Mouse (Mus musculus) layer of hippocampus, postnatal 14 days (tissue): ENCODE measurements around the gene Wdr25. TPM values are rescaled to one million over a fixed set of nuclear protein-coding genes. Genes with fewer than 3 reads are reported as not detected.
A peak's percentile ranks its signal among the peaks of the same experiment; 100 is the strongest.
"Not testable (repeated sequence)": the region's sequence is repeated elsewhere in the genome, so short reads cannot be mapped to it uniquely, and the experiment has no call there.

ENCODE experiments used
- DNase-seq, 2 experiments: peaks; one replicate each; pipeline ENCODE4 v3.0.0; 2021 to 2022; ENCODE audit warnings: low spot score in 2 of 2, mixed read lengths in 1 of 2
- long read RNA-seq, 2 experiments: library from polyadenylated mRNA; stranded (forward); transcript quantifications; one replicate each; pipeline ENCODE4 v2.0.0; 2021
- total RNA-seq, 2 experiments: library from RNA; stranded (reverse); gene quantifications; 2 replicates each; pipeline ENCODE4 v1.2.3; 2021

The Wdr25 gene
- 10 to 100 TPM in 1 of 2 experiments, 1 to 10 TPM in 1; 6.3 to 10.1 TPM for total RNA-seq
- long read RNA-seq, experiment 1, partial matches to known transcripts: 1 of 6 reads
- long read RNA-seq, experiment 1, other reads (novel, unspliced or antisense): 5 of 6 reads
- long read RNA-seq, experiment 2, partial matches to known transcripts: 0 of 7 reads
- long read RNA-seq, experiment 2, other reads (novel, unspliced or antisense): 7 of 7 reads

DNA sequence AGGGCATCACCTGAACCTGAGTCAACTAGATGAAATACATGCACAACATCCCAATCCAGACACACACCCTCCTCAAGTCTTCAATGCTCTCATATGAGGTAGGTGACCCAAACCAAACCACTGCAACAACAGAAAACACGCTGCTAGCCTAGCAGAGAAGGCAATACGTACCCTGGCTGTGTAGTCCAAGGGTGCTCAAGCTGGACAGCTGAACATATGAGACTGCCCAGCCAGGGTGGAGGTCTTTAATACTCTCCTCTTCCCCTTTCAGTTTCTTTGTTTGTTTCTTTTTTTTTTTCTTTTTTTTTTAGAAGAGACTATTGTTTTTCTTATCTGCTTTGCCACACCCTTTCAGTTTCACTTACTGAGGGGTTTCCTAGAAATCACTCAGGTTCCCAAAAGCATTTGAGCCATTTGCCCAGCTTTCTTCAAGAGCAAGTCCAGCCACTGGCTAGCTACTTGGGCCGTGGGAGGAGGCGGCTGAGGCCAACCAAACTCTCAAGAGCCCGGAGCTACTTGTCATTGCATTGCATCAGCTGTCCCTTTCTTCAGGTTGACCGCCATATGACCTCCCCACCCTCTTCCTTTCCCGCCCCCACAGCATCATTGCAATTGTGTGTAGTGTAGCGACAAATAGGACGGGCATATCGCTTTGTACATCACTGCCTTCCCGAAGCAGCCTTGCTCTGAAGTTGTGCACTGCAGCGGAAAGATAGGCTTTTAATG lies at the start of gene Wdr25:
Wdr25 (plus strand) TSS at position 643 of the 726 bp plus-strand sequence.
- DNase-seq: no peak

- DNase-seq: not testable (repeated sequence)
Measured at GRCm38 (mm10) chr12:108848033-108848432, 45.4 kb upstream of the Wdr25 start.

DNA sequence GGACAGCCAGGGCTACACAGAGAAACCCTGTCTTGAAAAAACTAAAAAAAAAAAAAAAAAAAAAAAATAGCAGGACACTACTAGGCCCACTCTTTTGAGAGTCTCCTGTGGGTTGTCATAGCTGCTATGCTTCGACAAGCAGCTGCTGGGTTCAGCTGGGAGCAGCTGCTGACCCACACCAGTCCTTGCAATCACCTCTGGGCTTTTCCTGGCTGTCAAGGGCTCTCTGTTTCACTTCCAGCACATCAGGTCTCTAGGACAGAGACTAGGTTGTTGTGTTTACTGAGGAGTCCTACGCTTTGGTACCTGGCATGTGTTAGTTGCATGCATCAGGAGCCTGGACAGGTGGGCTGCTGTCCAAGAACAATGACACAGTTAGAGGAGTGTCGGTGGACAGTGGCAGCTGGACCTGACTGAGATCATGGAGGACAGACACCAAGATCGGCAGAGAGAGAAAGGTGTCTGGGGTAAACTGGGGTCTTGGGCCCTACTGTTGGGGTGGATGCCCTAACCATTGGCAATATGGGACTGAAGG lies 43.9 kb upstream of the Wdr25 start:
- DNase-seq: no peak

- no peak for DNase-seq
Measured at GRCm38 (mm10) chr12:108850129-108850528, 43.3 kb upstream of the Wdr25 start.

DNA sequence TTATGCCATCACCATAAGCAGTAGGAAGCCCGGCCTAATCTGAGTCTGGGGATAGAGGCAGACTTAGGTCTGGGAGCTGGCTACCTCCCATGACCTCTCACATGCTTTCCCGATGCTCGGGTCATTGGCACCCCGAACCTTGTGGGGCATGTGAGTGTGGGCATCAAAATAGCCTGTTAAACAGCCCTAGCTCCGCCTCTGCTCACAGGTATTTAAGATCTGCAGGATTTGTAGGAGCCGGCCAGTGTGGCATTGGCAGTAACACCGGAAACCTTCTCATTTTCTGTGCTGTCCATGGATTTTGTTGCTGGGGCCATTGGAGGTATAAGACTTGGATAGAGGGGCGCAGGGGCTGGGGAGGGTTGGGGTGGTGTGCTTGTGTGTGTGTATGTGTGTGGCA lies 42.5 kb upstream of the Wdr25 start:
- no peak for DNase-seq

GRCm38 (mm10) chr12:108852822-108853221 lies 40.6 kb upstream of the Wdr25 start:
- no peak for DNase-seq

DNA sequence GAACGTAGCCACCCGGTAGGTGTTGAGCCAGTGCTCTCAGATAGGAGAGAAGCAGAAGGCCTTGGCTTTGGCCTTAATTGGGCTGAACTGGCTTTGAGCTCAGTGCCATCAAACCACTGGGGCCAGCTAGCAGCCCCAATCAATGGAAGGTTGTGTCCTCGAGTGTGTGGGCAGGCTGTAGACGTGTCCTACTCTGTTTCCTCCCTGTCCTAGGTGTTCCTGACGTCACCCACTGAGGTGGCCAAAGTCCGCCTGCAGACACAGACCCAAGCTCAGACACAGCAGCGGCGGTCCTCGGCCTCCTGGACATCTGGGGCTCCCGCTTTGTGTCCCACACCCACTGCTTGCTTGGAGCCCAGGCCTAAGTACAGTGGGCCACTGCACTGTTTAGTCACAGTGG lies 38.4 kb upstream of the Wdr25 start:
- no peak for DNase-seq

DNA sequence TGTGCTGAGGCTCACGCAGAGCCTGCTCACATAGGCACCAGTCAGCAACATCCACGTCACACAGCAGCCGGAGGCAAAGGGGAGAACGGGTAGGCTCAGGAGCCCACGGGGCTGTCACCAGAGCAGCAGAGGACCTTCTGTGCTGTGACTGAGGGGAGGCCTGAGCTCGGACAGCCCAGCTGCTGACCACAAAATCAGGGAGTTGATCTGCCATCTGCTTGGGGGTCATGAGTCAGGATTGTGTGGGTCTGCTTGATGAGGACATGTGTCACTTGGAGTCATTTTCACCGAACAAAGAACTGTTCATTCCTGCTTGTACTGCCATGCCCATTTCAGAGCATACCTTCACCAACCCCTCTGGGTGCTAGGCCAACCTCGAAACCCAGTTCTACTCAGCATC lies 37.2 kb upstream of the Wdr25 start:
- no peak for DNase-seq

DNA sequence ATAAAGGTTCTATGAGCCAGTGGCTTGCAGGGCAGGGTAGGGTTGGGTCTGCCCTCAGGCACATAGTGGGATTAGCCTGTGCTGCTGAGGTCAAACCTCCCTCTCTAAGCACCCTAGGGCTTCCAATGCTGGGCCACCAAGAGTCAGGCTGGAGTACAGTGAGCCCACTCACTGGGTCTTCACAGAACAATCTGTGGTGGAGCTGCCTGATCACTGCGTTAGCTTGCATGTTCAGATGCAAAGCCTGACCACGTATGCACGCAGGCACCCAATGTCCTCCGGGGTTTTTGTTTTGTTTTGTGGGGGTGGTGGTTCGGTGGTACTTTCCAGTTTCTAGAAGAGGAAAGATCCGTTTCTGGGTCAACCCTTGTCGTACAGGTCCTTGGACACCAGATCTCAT lies 36.3 kb upstream of the Wdr25 start:
- no peak for DNase-seq

DNA sequence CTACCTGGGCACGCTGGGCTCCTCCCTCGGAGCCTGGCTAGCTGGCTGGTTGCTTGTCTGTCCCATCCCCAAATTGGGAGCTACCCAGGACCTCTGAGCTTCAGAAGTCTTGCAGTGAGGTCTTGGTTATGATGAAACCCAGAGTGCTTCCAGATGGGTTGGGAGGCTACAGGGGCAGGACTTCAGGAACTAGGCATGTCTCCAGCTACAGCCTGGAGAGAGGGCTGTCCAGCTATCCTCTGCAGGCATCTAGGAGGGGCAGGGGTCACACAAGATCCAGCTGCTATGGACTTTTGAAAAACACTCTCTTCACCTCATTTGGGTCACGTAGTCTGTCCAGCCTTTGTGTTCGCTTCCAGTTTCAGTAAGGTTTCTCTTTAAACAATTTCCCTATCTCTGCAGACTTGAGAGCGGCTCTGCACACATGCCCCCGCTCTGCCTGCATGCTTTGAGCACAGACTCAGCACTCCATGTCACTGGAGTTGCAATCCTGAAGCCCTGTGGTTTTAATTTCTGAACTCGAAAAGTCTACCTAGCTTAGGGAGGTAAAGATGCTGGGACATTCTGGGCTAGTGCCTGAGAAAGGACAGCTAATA lies 35.7 kb upstream of the Wdr25 start:
- DNase-seq: no peak

- no peak for DNase-seq
Measured at GRCm38 (mm10) chr12:108858486-108858885, 34.9 kb upstream of the Wdr25 start.

DNA sequence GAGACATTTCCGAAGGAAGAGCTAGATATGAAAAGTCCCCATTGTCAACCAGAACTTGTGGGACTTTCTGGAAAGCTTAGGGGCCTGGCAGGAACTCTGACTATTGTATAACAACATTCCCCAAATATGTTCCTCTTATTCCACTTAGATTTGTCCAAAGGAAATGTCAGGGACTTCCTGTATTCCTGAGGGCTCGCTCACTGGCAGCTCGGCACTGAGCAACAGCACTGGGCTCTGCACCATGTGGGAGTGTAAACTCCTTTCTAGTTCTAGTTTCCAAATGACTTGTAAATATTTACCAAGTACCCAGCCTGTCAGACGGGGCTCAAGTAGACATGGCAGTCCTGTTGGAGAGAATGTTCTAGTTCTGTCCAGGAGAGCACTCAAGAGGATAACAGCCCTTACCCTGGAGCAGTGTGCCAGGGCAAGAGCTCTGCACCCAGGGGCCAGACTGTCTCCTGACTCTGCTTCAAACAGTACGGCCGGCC lies 28.4 kb upstream of the Wdr25 start:
- no peak for DNase-seq

DNA sequence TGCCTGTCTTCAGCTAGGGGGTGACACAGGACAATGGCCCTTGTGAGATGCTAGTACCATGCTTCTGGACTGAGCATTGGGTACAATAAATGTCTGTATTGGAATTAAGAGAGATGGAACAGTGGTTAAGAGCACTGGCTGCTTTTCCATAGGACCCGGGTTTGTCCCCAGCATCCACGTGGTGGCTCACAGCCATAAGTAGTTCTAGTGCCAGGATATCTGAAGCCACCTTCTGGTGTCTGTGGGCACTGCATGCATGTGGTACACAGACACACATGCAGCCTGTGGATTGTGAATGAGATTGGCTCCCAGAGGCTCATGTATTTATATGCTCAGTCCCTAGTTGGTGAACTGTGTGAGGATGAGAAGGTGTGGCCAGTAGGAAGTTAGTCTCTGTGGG lies 23.9 kb upstream of the Wdr25 start:
- DNase-seq: no peak

GRCm38 (mm10) chr12:108873122-108873521 lies 20.3 kb upstream of the Wdr25 start:
- DNase-seq: no peak

DNA sequence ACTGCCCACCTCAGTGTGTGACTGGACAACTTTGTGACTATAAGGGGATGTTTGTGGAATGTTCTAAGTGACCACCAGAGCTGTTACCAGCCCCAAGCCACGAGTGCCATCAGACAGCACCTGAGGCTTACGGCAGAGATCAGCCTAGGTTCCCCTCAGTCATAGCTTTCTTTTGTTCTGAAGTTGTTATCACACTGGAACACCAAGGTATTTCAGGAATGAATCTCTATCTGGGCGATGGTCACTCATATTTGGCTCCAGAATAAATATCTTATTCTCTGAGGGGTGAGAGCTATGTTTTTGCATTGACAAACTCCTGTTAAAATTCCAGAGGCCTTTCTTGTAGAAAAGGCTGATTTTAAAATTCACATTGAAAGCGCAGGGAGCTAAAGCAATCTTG lies 14.3 kb upstream of the Wdr25 start:
- DNase-seq: no peak

- DNase-seq: no peak
Measured at GRCm38 (mm10) chr12:108880606-108881005, 12.8 kb upstream of the Wdr25 start.

- DNase-seq: no peak
Measured at GRCm38 (mm10) chr12:108881192-108881591, 12.2 kb upstream of the Wdr25 start.

DNA sequence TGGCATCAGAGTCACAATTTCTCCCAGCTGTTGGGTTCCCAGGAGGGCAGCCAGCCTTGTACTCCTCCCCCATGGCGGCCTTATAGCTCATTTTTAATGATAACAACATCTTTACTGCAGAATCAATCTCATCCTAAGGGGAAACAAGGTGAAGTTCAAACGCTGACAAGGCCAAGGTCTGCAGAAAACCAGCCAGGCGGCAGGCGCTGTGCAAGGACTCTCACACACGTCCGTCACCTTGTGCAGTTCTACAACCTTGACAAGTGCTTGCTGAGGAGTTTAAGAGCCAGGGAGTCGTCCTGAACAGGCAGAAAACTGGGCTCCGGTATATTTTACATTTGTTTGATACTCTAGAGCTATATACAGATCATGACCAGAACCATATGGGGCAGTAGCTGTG lies 10.7 kb upstream of the Wdr25 start:
- DNase-seq: no peak

GRCm38 (mm10) chr12:108885906-108886305 lies 7.5 kb upstream of the Wdr25 start:
- DNase-seq: no peak

DNA sequence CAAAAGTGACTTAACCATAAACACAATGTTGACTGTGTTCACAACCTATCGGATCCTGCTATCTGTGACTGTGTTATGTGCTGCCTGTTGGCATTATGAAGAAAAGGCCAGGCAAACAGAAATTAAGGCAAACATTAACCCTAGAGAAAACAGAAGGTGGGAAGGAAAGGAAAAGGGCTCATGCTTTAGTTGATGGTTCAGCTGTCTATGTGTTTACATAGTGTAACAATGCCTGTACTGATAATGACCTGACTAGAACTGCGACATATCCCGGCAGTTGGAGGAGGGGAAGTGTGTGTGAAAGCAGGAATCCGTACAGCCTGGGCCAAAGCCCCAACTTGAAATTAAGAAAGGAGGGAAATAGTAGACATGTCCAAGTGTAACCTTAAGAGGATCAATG lies 6.4 kb upstream of the Wdr25 start:
- no peak for DNase-seq

- DNase-seq: no peak
Measured at GRCm38 (mm10) chr12:108888632-108889031, 4.8 kb upstream of the Wdr25 start.

DNA sequence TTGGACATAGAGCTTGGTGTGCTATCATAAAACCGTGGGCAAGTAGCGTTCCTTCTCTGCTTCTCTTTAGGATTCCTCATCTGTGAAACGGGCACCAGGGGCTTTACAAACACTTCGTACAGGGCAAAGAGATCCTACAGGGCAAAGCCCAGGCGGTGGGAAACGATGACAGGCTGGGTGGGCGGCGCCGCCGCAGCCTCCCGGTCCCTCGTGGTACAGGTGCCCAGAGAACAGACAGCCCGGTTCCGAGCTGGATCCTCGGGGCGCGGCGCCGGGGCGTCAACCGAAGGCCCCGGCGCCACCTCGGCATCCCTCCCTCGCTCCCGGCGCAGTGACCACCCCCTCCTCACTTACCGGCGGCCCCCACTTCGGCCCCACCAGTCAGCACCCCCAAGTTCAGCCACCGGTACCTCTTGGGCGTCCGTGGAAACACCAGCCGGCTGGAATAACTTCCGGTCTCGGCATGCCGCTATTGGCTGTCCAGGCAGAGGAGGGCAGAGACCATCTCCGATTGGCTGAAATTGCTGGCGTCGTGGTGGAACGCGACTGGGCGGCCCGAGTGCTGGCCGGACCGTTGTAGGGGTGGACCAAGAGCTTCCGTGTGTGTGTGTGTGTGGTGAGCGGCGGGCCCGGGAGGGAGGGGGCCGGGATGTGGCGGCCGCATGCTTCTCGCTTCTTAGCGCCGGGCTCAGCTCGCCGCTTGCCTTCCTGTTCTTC lies 442 bp downstream of the Wdr25 start, which contains the start of gene Wars:
Wars (minus strand) TSS at position 460 of the 717 bp plus-strand sequence.
- DNase-seq: peak; percentile 94 to 97
